Mouse (Mus musculus): Measurements from ENCODE around the gene Jsrp1. TPM values are rescaled to one million over a fixed set of nuclear protein-coding genes. Genes with fewer than 3 reads are reported as not detected.
"Not testable (repeated sequence)": the region's sequence is repeated elsewhere in the genome, so short reads cannot be mapped to it uniquely, and the experiment has no call there.

The Jsrp1 gene
- polyA plus RNA-seq, 1 experiment from 2014 or later: 5.6 TPM

DNA sequence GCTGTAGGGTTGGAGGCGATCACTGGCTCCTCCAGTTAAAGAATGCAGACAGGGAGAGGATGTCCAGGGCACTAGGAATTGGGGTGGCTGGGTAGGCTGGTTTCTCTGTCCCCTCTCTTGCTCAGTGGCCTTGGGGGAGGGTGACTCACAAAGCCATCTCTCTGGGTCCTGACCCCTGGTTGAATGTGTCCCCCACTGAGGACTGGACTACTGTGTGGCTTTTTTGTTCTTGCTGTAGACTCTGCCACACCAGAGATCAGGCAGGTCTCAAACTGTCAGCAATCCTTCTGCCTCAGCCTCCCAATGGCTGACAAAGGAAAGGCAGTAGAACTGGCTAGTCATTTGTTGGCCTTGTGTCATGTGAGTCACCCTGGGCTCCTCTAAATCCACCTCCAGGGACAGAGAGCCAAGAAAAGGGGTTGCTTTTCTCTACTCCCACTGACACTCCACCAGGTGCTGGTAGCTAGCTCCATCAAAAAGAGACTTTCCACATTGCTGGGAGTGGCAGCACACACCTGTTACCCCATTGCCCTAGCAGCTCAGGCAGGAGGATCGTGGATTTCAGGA lies 25.1 kb upstream of the Jsrp1 start:
- Histone ChIP-seq H3K36me3 (ENCODE audit: control insufficient read depth, insufficient read depth) (no peaks in the 10 kb centered on the region), H3K4me3 (ENCODE audit: low read length) (no peak overlapping the region), H3K4me2 (ENCODE audit: low read depth, low read length) (no peak overlapping the region), H3K27ac (ENCODE audit: low read length) (peak overlapping the region; percentile 71), H3K4me1 (ENCODE audit: control insufficient read depth, insufficient read depth, low read length) (peaks cover 20% of the 10 kb centered on the region), H3K9me3 (replicated peaks; ENCODE audit: control insufficient read depth, low read length) (no peaks in the 10 kb centered on the region), H3K9ac (ENCODE audit: low read length) (0 out of 2 replicates have a peak overlapping the region, but pooled peaks have one; percentile 3), H3K27me3 (ENCODE audit: control insufficient read depth, insufficient read depth, low read length) (peaks cover 45% of the 10 kb centered on the region)
- ATAC-seq (replicated peaks; ENCODE audit: extremely low read depth, insufficient read depth, low FRiP score): no peak
- 58% methylated on average over 2 of the region's 2 CpGs for WGBS

DNA sequence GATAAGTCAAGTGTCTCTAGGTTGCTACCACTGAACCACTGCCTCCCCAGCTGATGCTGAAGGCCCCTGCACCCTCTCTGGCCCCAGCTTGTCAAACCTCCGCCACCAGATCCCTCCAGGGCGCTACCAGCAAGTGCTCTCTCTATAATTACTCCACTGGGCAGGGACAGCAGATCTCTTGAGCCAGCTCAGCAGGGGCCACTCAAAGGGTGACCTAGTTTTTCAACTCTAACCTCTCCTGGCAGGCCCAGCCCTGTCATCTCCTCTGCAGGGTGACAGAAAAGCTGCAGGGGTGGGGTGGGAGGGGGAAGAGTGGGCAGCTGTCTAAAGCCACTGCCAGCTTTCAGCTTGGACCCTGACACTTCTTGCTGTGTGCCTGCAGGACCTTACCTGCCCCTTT lies 24.5 kb upstream of the Jsrp1 start:
- H3K9me3 ChIP-seq (replicated peaks; ENCODE audit: control insufficient read depth, low read length): no peaks in the 10 kb centered on the region
- H3K36me3 ChIP-seq (ENCODE audit: control insufficient read depth, insufficient read depth): no peaks in the 10 kb centered on the region
- WGBS: 12% methylated on average over 2 of the region's 2 CpGs
- peaks cover 18% of the 10 kb centered on the region for H3K4me1 ChIP-seq (ENCODE audit: control insufficient read depth, insufficient read depth, low read length)
- peak overlapping the region; percentile 71 for H3K27ac ChIP-seq (ENCODE audit: low read length)
- H3K4me2 ChIP-seq (ENCODE audit: low read depth, low read length): 0 out of 2 replicates have a peak overlapping the region, but pooled peaks have one; percentile 10
- H3K4me3 ChIP-seq (ENCODE audit: low read length): no peak overlapping the region
- peaks cover 42% of the 10 kb centered on the region for H3K27me3 ChIP-seq (ENCODE audit: control insufficient read depth, insufficient read depth, low read length)
- peak; percentile 78 for ATAC-seq (replicated peaks; ENCODE audit: extremely low read depth, insufficient read depth, low FRiP score)
- 0 out of 2 replicates have a peak overlapping the region, but pooled peaks have one; percentile 3 for H3K9ac ChIP-seq (ENCODE audit: low read length)

DNA sequence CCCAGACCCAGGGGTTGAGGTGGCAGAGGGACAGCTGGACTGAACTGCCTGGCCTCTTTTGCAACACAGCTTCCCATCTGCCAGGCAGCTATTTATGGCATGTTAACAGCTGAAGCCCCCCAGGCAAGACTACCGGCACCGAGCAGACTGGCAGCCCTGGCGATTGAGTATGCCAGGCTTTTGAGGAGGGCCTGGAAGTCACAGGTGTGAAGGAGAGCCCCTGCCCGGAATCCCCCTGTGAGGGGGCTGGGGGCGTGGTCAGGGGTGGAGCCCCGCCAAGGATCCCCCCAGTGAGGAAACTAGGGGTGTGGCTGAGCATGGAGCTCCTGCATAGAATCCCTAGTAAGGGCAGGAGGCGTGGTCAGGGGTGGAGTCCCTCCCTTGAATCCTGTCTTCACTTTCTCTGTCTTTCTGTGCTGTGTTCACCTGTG lies 23.7 kb upstream of the Jsrp1 start:
- no peak for ATAC-seq (replicated peaks; ENCODE audit: extremely low read depth, insufficient read depth, low FRiP score)
- peaks cover 39% of the 10 kb centered on the region for H3K27me3 ChIP-seq (ENCODE audit: control insufficient read depth, insufficient read depth, low read length)
- 0 out of 2 replicates have a peak overlapping the region, but pooled peaks have one; percentile 33 for H3K9ac ChIP-seq (ENCODE audit: low read length)
- no peak overlapping the region; the same call in none of the 2 replicates for H3K27ac ChIP-seq (ENCODE audit: low read length)
- no peak overlapping the region for H3K4me3 ChIP-seq (ENCODE audit: low read length)
- no peaks in the 10 kb centered on the region for H3K36me3 ChIP-seq (ENCODE audit: control insufficient read depth, insufficient read depth)
- no peaks in the 10 kb centered on the region for H3K9me3 ChIP-seq (replicated peaks; ENCODE audit: control insufficient read depth, low read length)
- 0 out of 2 replicates have a peak overlapping the region, but pooled peaks have one; percentile 2 for H3K4me2 ChIP-seq (ENCODE audit: low read depth, low read length)
- peaks cover 18% of the 10 kb centered on the region for H3K4me1 ChIP-seq (ENCODE audit: control insufficient read depth, insufficient read depth, low read length)
- 39% methylated on average over 7 of the region's 7 CpGs for WGBS

DNA sequence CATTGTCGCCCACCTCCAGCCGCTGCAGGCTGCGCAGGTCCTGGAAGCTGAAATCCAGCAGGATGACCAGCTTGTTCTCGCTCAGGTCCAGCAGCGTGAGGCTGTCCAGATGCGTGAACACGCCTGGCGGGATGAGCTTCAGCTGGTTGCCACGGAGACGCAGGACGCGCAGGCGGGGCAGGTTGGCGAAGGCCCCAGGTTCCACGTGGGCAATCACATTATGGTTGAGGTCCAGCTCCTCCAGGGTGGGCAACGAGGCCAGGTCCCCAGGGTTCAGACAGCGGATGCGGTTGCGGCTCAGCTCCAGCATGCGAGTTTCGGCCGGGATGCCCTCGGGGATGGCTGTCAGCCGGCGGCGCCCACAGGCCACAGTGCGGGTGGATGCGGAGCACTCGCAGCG lies 22.3 kb upstream of the Jsrp1 start:
- Histone ChIP-seq H3K9me3 (replicated peaks; ENCODE audit: control insufficient read depth, low read length) (no peaks in the 10 kb centered on the region), H3K27ac (ENCODE audit: low read length) (no peak overlapping the region), H3K36me3 (ENCODE audit: control insufficient read depth, insufficient read depth) (no peaks in the 10 kb centered on the region), H3K27me3 (ENCODE audit: control insufficient read depth, insufficient read depth, low read length) (peaks cover 34% of the 10 kb centered on the region), H3K4me3 (ENCODE audit: low read length) (no peak overlapping the region), H3K4me1 (ENCODE audit: control insufficient read depth, insufficient read depth, low read length) (peaks cover 25% of the 10 kb centered on the region), H3K9ac (ENCODE audit: low read length) (no peak overlapping the region), H3K4me2 (ENCODE audit: low read depth, low read length) (no peak overlapping the region)
- no peak for ATAC-seq (replicated peaks; ENCODE audit: extremely low read depth, insufficient read depth, low FRiP score)
- 53% methylated on average over 30 of the region's 30 CpGs for WGBS

DNA sequence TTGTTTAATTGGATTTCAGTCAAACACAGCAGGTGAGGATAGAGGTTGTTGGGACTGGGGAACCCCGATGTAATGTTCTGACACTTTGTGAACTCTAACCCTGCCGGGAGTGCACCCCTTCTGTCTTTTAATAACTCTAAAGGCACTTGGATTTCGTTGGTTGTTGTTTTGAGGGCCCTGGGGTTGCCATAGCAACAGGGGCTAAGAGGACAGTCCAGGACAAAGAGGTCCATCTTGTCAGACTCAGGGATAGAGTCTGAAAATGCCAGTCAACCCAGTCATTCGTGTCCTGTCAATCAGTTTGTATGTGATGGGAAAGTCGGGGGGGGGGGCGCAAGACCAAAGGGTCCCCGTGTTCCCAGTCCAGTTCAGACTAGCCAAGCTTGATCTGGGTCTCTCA lies 19.5 kb upstream of the Jsrp1 start:
- no peak overlapping the region for H3K4me3 ChIP-seq (ENCODE audit: low read length)
- ATAC-seq (replicated peaks; ENCODE audit: extremely low read depth, insufficient read depth, low FRiP score): no peak
- no peak overlapping the region for H3K4me2 ChIP-seq (ENCODE audit: low read depth, low read length)
- no peaks in the 10 kb centered on the region for H3K9me3 ChIP-seq (replicated peaks; ENCODE audit: control insufficient read depth, low read length)
- whole genome bisulfite sequencing: 66% methylated on average over 7 of the region's 7 CpGs
- H3K36me3 ChIP-seq (ENCODE audit: control insufficient read depth, insufficient read depth): peaks cover 15% of the 10 kb centered on the region
- H3K4me1 ChIP-seq (ENCODE audit: control insufficient read depth, insufficient read depth, low read length): peaks cover 38% of the 10 kb centered on the region
- H3K27me3 ChIP-seq (ENCODE audit: control insufficient read depth, insufficient read depth, low read length): peaks cover 34% of the 10 kb centered on the region
- H3K9ac ChIP-seq (ENCODE audit: low read length): no peak overlapping the region
- no peak overlapping the region for H3K27ac ChIP-seq (ENCODE audit: low read length)

DNA sequence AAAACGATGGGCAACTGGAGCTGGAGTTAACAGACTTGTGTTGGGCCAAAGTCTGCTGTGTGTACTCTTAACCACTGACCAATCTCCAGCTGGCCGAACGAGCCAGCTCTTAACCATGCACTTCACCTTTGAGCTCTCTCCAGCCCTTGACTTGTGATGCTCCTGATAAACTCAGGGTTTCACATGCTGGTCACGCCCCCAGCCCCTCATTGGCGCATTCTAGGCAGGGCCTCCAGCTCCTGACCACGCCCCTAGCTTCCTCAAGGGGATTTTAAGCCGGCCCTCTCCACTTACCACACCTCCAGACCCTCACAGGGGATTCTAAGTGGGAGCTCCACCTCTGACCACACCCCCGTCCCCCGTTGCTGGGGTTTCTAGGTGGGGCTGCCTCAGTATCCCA lies 17.8 kb upstream of the Jsrp1 start:
- Histone ChIP-seq H3K4me2 (ENCODE audit: low read depth, low read length) (no peak overlapping the region), H3K27ac (ENCODE audit: low read length) (no peak overlapping the region), H3K9ac (ENCODE audit: low read length) (no peak overlapping the region), H3K9me3 (replicated peaks; ENCODE audit: control insufficient read depth, low read length) (no peaks in the 10 kb centered on the region), H3K36me3 (ENCODE audit: control insufficient read depth, insufficient read depth) (peaks cover 15% of the 10 kb centered on the region), H3K4me1 (ENCODE audit: control insufficient read depth, insufficient read depth, low read length) (peaks cover 29% of the 10 kb centered on the region), H3K4me3 (ENCODE audit: low read length) (no peak overlapping the region), H3K27me3 (ENCODE audit: control insufficient read depth, insufficient read depth, low read length) (peaks cover 30% of the 10 kb centered on the region)
- no peak for ATAC-seq (replicated peaks; ENCODE audit: extremely low read depth, insufficient read depth, low FRiP score)
- 4% methylated on average over 9 of the region's 9 CpGs for WGBS

DNA sequence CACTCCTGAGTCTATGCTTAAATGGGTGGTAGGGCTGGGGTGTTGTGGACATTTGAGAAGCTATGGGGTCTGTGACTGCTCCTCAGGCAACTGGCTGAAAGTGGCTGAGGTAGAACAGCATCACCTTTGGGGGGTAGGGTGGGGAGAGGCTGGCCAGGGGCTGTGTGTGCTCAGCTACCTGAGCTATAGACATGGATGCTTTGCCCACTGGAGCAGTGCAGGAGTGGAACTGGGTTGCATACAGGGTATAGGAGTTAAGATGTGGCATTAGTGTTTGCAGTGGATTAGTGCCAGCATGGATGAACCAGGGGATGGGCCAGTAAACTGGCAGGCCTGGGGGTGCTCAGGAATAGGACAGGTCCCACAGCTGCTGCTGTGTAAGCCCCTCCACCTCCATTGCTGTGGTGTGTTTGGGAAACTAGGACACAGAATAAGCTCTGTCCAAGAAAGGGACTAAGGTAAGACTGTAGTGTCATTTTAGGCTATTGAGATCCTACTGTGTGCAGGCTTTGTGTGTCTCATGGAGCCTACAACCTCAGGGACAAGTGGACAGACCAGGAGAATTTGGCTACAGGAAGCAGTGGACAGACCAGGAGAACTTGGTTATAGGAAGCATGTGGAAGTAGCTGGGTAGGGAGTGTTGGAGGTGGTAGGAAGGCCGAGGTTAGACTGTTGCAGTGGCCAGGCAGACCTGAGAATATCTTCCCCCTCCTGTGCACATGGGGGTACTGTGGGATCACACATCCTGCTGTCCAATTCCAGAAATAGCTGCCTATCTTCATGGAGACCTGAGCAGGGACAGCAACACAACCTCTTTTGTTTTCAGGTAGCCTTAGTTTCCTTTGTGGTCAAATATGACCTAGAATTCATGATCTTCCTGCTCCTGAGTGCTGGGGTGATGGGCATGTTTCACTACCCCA lies 16.3 kb upstream of the Jsrp1 start:
- no peak for ATAC-seq (replicated peaks; ENCODE audit: extremely low read depth, insufficient read depth, low FRiP score)

DNA sequence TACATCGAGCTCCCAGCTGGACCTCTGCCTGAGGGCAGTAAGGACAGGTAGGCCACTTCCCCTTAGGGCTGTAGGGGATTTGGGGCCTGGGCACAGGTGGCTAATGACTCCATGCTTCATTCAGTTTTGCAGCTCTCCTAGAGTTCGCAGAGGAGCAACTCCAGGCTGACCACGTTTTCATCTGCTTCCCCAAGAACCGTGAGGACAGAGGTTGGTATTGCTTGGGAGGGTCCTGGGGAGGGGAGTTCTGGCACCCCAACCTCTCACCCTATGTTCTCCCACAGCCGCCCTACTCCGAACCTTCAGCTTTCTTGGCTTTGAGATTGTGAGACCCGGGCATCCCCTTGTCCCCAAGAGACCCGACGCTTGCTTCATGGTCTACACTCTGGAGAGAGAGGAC lies 15.3 kb upstream of the Jsrp1 start:
- not testable (repeated sequence) for H3K27me3 ChIP-seq (ENCODE audit: control insufficient read depth, insufficient read depth, low read length); H3K9me3 ChIP-seq (replicated peaks; ENCODE audit: control insufficient read depth, low read length); ATAC-seq (replicated peaks; ENCODE audit: extremely low read depth, insufficient read depth, low FRiP score); H3K9ac ChIP-seq (ENCODE audit: low read length); H3K27ac ChIP-seq (ENCODE audit: low read length)
- Histone ChIP-seq H3K36me3 (ENCODE audit: control insufficient read depth, insufficient read depth) (peaks cover 15% of the 10 kb centered on the region), H3K4me2 (ENCODE audit: low read depth, low read length) (peak overlapping the region; percentile 86; the same call in 1 of the 2 replicates), H3K4me1 (ENCODE audit: control insufficient read depth, insufficient read depth, low read length) (peaks cover 31% of the 10 kb centered on the region), H3K4me3 (ENCODE audit: low read length) (peak overlapping the region; percentile 93)
- WGBS: 73% methylated on average over 8 of the region's 9 CpGs

More for the DNA sequence above, 16.3 kb upstream of the Jsrp1 start:
- peak overlapping the region; percentile 18; the same call in 1 of the 2 replicates for H3K27ac ChIP-seq (ENCODE audit: low read length)
- H3K4me2 ChIP-seq (ENCODE audit: low read depth, low read length): no peak overlapping the region
- peak overlapping the region; percentile 29; the same call in 1 of the 2 replicates for H3K9ac ChIP-seq (ENCODE audit: low read length)
- H3K9me3 ChIP-seq (replicated peaks; ENCODE audit: control insufficient read depth, low read length): no peaks in the 10 kb centered on the region
- H3K4me1 ChIP-seq (ENCODE audit: control insufficient read depth, insufficient read depth, low read length): peaks cover 31% of the 10 kb centered on the region
- peaks cover 14% of the 10 kb centered on the region for H3K27me3 ChIP-seq (ENCODE audit: control insufficient read depth, insufficient read depth, low read length)
- 35% methylated on average over 1 of the region's 1 CpGs for whole genome bisulfite sequencing
- peaks cover 15% of the 10 kb centered on the region for H3K36me3 ChIP-seq (ENCODE audit: control insufficient read depth, insufficient read depth)
- H3K4me3 ChIP-seq (ENCODE audit: low read length): no peak overlapping the region
